Mouse (Mus musculus) cerebellum, postnatal 10 days (tissue): ENCODE data around the gene Dennd4b.
"Not testable (repeated sequence)": the region's sequence is repeated elsewhere in the genome, so short reads cannot be mapped to it uniquely, and the experiment has no call there.

ENCODE experiments used
- DNase-seq, 2 experiments: peaks; one replicate each; pipeline ENCODE4 v3.0.0; 2021; ENCODE audit warnings: mixed read lengths in 2 of 2

The Dennd4b gene

GRCm38 (mm10) chr3:90265034-90265931, at the start of gene Dennd4b:
Gene Dennd4b (plus strand): TSS chr3:90265185.
- DNase-seq: peak; percentile 97 to 98

DNA sequence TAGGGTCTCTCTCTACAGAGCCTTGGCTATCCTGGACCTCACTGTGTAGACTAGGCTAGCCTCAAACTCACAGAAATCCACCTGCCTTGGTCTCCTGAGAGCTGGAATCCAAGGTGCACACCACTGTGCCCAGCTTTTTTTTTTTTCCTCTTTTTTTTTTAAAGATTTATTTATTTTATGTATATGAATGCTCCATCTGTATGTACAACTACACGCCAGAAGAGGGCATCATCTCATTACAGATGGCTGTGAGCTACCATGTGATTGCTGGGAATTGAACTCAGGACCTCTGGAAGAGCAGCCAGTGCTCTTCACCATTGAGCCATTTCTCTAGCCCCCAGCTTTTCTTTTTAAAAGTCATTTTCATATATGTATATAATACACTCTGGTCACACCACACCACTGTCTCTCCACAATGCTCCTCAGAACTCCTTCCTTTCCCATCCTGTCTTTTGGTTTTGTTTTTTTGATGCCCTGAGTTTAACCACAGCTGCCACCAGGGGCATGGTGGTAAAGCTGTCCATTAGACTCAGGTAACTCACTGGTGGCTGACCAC, 49.1 kb upstream of the Dennd4b start:
- no peak for DNase-seq

DNA sequence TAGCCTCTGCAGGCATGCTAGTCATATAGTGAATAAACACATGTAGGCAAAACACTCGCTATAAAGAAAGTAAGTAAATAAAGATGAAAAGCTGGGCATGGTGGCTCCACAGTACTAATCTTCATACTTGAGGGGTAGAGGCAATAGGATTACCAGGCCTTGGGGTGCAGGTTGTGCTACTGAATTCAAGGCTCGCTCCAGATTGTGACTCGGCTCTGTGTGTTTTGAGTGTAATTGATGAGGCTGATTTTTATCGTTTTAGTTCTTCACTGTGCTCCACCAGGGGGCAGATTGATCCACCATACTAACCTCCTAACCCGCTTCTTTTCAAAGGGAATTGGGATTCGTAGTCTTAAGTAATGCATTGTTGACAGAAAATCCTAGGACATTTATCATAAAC, 44.9 kb upstream of the Dennd4b start:
- peak; percentile 78 to 83 for DNase-seq

GRCm38 (mm10) chr3:90220531-90220951, 44.4 kb upstream of the Dennd4b start:
- DNase-seq: peak; percentile 72 to 81

DNA sequence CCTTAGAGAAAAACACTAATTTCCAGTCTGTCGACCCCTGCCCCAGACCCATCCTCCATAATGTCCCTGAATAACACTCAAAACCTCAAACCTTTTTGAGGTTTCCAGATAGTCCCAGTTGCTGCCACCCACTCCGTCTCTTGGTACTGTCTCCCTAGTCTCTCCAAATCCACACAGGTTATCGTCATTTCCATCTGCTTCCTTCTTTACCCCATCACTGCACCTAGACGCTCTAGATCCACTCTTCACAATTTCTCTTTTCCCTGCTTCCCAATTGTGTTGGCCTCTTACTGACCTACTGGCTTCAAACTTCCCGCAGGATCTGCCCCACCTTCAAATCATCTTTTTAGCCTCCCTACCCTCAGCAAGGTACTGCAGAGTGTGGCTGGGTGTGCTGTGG, 43.9 kb upstream of the Dennd4b start:
- DNase-seq: no peak

DNA sequence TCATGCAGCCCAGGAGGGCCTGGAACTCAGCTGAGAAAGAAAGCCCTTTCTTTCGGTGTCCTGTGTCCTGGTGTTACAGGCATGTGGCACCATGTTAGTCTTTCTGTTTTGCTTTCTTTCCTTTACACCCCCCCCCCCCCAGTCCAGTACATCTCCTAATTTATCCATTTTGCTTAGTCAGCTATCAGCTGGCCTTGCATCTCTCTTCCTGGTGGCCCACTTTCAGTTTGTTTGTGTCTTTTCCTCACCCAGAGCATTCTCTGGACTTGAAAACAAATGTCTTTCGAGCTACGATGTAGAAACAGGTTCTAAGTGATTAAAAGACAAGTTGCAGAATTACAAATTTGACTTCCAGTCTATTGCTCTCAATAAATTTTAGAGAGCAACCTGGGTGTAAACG, 42.5 kb upstream of the Dennd4b start:
- no peak for DNase-seq

- no peak for DNase-seq
Measured at GRCm38 (mm10) chr3:90222941-90223340, 42.0 kb upstream of the Dennd4b start.

GRCm38 (mm10) chr3:90224331-90224730, 40.7 kb upstream of the Dennd4b start:
- DNase-seq: no peak

DNA sequence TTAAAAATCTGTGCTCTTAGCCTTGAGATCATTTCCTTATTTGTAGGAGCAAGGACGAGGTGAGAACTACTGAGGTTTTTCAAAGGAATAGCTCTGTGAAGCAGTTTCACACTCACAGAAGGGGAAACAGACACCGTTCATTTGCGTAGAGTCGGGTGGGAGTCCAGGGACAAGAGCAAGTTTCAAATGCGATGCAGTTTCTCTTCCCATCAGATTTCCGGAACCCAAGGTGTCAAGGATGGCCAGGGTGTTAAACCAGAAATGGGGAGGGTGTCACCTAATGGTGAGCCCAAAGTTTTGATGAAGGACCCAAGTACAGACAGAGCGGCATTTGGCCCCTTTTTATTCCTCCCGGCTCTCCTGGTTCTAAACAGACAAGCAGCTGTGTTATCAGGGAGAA, 33.9 kb upstream of the Dennd4b start:
- DNase-seq: no peak

- DNase-seq: peak; percentile 92 to 95
Measured at GRCm38 (mm10) chr3:90231507-90232333, 33.3 kb upstream of the Dennd4b start, which contains the start of gene Jtb. Gene Jtb (plus strand): TSS chr3:90231597.

DNA sequence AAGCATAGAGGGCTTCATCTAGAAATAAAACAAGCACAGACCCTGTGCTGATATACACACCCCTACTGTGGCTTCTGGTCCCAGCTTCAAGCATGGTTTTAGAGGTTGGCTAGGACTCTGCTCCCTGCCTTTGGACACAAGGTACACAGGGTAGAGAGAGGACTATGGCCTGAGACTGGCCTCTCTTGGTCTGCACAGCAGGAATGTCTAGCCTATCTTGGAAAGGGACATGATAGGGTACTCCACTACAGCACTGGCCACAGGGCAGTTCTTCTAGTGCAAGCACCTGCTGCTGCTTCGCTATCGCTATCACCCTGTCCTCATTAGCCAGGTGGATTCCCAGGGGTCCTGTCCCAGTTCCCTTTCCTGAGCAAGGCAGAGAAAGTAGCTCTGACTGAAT, 23.7 kb upstream of the Dennd4b start:
- DNase-seq: no peak

- DNase-seq: no peak
Measured at GRCm38 (mm10) chr3:90241669-90242358, 23.2 kb upstream of the Dennd4b start.

GRCm38 (mm10) chr3:90242984-90243775, 21.8 kb upstream of the Dennd4b start, which contains the start of gene Creb3l4:
Gene Creb3l4 (minus strand): TSS chr3:90243512.
- DNase-seq: peak in 1 of 2 experiments; percentile 33

GRCm38 (mm10) chr3:90245406-90245805, 19.6 kb upstream of the Dennd4b start:
- DNase-seq: no peak

GRCm38 (mm10) chr3:90247630-90247959, 17.4 kb upstream of the Dennd4b start:
- no peak for DNase-seq

DNA sequence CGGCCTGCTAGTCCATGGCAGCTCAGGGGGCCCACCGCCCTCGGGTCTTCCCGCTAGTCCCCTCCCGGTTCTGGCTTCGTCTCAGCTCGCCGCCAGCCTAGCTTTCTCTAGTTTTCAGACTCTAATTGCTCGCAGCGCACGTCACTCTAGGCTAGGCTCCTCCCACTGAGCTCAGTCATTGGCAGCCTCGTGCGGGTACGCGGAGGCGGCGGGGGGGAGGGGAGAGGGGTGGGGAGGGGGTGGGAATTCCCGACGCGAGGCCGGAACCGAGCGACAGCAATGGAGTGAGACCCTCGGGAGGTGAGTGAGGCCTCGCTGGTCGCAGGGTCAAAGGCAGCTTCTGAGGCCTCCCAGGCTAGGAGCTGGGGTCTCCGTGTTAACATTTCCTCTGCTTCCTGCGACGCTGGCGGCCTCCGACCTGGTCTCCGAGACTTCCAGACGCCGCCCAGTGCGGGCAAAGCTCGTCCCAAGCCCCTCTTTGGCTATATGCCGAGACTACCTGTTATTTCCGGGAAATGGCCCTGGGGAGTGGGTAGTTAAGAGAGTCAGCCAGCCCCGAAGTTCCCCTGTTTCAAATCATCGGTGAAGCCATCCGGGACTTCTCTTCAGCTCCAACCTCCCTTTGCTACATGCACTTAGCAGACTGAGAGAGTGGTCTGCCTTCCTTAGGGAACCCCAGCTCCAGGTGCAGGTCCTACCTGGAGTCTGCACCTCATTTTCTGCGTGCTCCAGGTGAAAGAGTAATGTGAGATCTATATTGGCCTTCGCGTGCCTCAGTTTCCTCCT, 16.8 kb upstream of the Dennd4b start, which contains the start of gene Slc39a1:
TSS of gene Slc39a1 (plus strand) at position 213 of the 786 bp plus-strand sequence.
- peak; percentile 96 to 97 for DNase-seq

- peak in 1 of 2 experiments; percentile 44 for DNase-seq
Measured at GRCm38 (mm10) chr3:90248746-90249100, 16.3 kb upstream of the Dennd4b start.

GRCm38 (mm10) chr3:90250791-90251190, 14.2 kb upstream of the Dennd4b start:
- no peak for DNase-seq

GRCm38 (mm10) chr3:90251731-90252226, 13.2 kb upstream of the Dennd4b start:
- DNase-seq: not testable (repeated sequence)

- peak in 1 of 2 experiments; percentile 44 for DNase-seq
Measured at GRCm38 (mm10) chr3:90252659-90253058, 12.3 kb upstream of the Dennd4b start.

GRCm38 (mm10) chr3:90253174-90253573, 11.8 kb upstream of the Dennd4b start:
- DNase-seq: not testable (repeated sequence)
